Mouse (Mus musculus) spleen, postnatal 36 days (tissue): ENCODE measurements around the gene Clasp1.
A peak's percentile ranks its signal among the peaks of the same experiment; 100 is the strongest.
"Not testable (repeated sequence)": the region's sequence is repeated elsewhere in the genome, so short reads cannot be mapped to it uniquely, and the experiment has no call there.

Experiments used
- DNase-seq, 2 experiments: peaks; one replicate each; pipeline ENCODE4 v3.0.0; 2022; ENCODE audit warnings: low spot score in 2 of 2, mixed read lengths in 1 of 2

The Clasp1 gene

DNA sequence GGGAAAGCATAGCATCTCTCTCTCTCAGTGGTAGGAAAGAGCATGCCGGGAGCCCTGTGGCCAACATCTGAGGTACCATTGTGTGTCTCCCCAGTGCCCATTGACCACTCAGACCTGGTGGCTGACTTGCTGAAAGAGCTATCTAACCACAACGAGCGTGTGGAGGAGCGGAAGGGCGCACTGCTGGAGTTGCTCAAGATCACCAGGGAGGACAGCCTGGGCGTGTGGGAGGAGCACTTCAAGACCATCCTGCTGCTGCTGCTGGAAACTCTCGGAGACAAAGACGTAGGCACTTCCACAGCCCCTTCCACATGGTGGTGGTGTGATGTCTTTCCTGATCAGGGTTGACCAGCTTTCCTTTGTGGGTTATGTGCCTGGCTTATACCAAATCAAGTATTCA lies 192.3 kb downstream of the Clasp1 start:
- DNase-seq, result no peak

DNA sequence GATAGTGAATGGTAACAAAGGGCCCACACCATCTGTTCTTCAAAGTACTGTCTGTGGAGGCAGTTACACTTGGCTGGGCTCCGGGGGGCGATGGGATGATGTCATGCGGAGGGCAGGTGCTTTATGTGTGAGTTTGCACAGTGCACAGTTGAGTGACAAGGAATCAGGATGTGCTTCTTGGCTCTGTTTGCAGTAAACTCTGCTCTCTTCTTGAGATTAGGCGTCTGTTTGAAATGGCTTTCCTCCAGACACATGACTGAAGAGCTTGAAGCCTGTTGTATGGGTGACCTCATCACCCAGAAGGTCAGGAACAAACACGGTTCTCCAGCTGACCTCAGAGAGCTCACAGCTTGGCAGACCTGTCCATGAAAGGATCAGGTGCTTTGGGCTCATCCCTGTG lies 200.9 kb downstream of the Clasp1 start:
- no peak for DNase-seq

- no peak for DNase-seq
Measured at GRCm38 (mm10) chr1:118592933-118593332, 204.1 kb downstream of the Clasp1 start.

DNA sequence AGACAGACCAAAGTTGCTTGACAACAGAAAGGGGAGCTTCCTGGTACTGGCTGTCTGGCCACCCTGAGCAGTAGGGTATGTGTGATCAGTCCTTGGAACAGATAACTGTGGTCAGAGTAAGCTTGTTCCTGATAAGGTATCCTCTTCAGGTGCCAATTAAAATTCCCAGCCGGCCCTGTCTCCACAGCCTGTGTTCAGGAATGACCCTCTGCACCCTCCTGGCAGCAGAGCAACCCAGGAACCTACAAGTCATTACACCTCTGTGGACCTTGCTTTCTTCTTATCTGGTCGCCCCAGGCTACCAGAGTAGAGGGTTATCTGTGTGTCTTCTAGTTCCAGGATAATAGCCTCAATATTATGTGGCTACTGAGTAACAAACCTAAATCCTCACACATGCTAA lies 206.5 kb downstream of the Clasp1 start:
- no peak for DNase-seq

DNA sequence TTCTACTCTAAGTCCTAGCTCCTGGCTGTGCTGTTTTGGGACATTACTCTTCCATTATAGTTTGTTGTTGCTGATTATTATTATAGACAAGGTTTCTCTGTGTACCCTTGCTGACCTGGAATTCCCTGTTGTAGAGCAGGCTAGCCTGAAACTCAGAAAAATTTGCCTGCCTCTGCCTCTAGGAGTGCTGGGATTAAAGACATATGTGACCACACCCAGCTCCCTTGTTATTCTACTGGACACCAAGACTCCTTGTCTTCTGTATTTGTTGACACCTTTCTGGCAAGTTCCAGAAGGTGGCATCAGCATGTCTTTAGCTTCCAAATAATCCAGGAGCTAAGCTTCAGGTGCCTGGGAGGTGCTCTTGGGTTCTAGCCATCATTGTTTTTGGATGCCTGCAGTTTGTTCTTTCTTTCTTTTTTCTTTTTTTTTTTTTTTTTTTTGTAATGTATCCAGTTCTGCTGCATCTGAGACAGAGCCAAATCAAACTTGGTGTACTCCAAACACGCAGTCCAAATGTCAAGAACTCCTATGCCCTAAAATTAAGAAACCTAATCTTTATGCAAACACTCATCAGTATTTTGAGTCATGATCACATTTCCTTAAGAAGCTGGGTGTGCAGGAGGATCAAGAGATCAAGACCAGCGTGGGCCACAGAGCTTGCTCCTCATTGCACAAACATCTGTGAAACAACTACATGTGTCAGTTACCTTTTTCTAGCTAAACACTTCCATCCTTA lies 208.8 kb downstream of the Clasp1 start:
- DNase-seq, result no peak

DNA sequence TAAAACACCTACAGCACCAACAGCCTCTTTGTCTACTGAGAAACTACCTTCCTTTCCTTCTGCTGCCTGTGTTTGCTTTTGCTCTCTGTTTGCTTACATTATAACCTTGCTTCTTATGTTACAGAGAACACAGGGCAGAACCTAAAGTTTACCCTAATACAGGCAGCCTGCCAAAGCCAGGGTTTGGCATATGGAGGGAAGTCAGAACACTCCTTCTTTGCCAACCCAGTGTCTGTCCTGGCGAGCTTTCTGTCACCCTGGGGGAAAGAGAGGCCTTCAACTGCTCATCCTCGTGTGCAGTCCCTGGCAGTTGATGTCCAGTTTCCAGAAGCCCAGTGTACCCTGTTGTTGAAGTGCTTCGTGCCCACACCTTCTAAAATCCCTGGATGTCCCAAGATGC lies 209.5 kb downstream of the Clasp1 start:
- DNase-seq, result no peak

GRCm38 (mm10) chr1:118613631-118614183 lies 224.8 kb downstream of the Clasp1 start:
- no peak for DNase-seq

DNA sequence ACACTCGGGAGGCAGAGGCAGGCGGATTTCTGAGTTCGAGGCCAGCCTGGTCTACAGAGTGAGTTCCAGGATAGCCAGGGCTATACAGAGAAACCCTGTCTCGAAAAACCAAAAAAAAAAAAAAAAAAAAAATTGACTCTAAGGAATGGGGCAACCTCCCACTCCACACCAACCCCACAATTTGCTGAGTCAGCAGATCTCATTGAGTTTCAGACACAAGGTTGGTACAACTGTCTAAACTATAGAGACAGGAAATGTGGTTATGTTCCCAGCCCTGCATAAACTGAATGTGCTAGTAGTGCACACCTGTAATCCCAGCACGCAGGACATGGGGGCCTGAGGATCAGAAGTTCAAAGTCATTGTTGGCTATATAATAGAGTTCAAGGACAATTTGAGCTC lies 232.2 kb downstream of the Clasp1 start:
- not testable (repeated sequence) for DNase-seq

- no peak for DNase-seq
Measured at GRCm38 (mm10) chr1:118622857-118623256, 234.0 kb downstream of the Clasp1 start.

- no peak for DNase-seq
Measured at GRCm38 (mm10) chr1:118625461-118625860, 236.6 kb downstream of the Clasp1 start.

- no peak for DNase-seq
Measured at GRCm38 (mm10) chr1:118625921-118626320, 237.1 kb downstream of the Clasp1 start.

DNA sequence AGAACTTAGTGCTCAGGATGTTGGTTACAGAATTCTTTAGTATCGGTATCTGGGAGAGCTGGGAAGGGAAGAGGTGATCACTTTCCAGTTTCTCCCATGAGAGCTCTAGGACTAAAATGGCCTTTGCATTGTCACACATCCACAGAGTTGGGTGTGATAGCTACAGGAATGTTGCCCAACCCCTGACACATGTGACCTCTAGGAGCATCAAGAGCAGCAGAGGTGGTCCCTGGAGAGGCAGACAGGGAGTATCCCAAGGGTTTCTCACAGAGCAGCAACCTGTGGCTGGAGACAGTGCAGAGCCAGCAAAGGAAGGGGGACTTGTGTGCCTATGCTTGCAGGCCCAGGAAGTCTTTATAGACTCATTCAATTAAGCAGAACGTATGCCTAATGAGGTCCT lies 237.6 kb downstream of the Clasp1 start:
- DNase-seq, result no peak

DNA sequence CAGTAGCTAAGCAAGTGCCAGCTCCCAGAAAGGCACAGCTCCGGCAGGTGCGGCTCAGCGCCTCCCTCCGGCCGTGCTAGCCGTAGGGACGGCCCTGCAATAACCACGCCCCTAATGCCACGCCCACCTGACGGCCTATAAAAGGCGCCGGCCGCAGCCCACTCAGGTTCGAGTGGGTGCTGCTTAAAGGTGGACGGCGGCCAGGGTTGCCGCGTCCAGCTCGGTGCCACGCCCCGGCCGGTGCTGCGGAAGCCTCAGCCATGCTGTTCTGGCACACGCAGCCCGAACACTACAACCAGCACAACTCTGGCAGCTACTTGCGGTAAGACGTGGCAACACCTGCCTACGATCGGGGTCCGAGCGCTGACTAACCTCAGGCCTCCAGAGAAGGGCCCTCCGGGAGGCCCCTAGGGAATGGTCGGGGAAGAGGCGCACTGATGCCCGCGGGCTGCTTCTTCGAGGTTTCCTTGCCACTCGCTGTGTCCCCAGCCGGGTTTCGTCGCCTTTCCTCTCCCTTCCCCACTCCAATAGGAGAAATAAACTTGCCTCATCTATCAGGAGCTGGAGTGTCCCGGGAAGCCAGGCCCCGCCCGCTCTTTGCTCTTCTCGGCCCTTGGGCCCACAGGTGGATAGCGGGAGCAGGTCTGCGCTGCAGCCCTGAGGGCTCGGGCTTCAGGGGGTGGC lies 239.1 kb downstream of the Clasp1 start, which contains the start of gene Tfcp2l1:
Gene Tfcp2l1, plus strand, starts transcription at position 165 of the 684 bp plus-strand sequence.
- DNase-seq, result peak; percentile 48 to 57

- DNase-seq, result peak; percentile 7 to 20
Measured at GRCm38 (mm10) chr1:118633415-118633980, 244.6 kb downstream of the Clasp1 start.

- no peak for DNase-seq
Measured at GRCm38 (mm10) chr1:118642296-118642999, 253.6 kb downstream of the Clasp1 start.

DNA sequence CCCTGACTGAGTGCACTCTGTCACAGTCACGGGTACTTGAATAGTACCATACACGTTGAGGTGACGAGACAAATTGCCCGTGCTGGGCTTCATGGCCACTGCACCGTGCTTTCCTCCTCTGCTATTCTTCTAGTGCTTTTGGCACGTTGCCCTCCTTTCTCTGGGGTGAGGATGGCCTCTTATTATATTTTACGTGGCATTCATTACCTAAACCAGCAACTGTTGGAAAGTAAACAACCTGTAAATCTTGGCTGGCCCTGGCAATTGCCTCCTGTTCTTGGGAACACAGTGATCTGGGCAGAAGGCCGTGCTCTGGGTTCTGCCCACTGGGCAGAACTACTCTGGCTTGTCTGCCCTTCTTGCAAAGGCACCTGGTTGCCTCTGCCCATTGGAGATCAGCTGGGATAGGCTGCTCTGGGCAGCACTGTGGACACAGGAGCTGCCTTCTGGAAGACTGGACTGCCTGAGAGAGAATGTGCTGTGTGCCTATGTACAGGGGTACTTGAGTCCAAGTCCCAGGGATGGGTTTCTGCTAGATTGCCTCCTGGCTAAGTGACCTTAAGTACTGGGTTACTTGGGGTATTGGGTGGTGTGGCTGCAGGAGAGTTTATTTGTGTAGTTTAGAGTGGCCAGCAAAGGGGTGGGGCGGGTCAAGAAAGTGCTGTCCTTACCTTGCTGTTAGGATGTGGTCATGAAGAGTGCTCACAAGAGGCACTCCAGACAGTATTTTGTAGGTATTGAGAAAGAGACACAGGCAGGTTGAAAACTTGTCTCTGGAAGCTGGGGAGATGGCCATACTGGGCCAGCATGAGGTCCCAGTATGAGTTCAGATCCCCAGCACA lies 254.5 kb downstream of the Clasp1 start:
- DNase-seq, result no peak

DNA sequence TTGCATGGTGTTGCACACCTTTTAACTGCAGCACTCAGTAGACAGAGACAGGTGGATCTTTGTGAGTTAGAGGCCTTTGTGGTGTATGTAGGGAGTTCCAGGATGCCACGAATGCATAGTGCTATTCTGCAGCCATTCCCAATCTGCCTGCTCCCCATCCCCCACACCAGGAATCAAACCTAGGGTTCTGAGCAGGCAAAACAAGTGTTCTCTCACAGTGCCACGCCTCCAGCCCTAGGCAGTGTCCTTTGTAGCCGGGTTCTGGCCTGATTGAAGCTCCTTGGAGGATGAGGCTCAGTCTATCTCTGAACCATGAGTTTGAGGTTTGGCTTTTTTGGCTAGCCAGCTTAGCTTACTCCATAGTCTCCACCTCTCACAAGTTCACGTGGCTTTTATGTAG lies 256.8 kb downstream of the Clasp1 start:
- DNase-seq, result no peak

- DNase-seq, result no peak
Measured at GRCm38 (mm10) chr1:118648015-118648414, 259.2 kb downstream of the Clasp1 start.

DNA sequence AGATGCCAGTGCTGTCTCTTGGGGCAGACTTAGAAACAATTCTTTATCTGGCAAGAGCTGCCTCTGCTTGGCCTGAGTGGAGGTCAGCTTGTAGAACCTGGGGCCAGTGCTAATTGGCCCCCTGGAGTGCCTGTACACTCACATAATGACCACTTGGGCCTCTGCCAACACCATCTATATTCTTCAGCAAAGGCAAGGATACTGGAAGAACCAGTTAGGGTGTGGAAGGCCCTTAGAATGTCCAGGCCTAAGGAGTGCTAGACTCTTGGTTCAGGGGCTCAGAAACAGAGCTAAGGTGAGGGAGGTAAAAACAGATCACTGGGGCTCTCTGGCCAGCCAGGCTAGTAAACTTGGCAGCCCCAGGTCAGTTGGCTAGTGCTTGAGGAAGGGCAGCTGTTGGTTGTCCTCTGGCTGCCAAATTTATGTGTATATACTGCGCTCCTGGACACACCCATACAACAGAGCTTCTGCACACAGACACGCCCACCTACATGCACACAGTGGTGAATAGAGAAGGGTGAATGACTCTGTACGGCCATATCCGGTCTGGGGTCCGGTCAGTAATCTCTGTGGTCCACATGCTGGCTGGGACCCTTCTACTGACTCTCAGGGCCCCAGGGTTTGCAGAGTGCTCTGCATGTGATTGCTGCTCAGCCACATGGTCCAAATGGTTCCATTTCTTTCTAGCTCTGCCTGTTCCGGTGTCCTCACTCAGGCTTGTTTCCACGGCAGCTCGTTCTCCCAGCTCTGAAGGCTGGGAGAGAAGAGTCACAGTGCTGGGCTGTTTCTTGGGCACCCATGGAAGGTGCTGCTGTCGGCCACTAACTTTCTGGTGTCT lies 261.3 kb downstream of the Clasp1 start:
- no peak for DNase-seq

DNA sequence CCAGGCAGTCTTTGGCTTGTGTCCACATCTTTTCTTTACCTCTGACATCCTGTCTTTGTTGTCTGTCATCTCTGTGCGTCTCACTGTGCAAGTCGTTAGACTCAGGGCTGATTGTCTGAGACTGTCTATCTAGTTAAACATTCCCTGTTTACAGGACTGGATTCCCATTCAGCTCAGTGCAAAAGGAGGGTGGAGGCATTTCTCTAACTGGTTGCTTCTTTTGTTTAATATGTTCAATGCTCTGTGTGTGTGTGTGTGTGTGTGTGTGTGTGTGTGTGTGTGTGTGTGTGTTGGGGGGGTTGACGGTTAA lies 261.9 kb downstream of the Clasp1 start:
- DNase-seq, result no peak
